Mouse (Mus musculus) heart, embryonic 10.5 days (tissue): ENCODE measurements at regions not wholly inside any gene's neighbourhood (a gene's known extent, or its start where the extent isn't known, plus 50 kb on each side); places are given as distances from the start of the nearest gene placed in this dataset.

Experiments used
- DNase-seq: peaks from one replicate; pipeline ENCODE4 v3.0.0-alpha.2; 2017; ENCODE audit warnings: low spot score
- H3K27ac ChIP-seq: fragments of 300-500 bp; sonication (generic); 2 replicates; pipeline ENCODE4 v1.5.1; 2016; ENCODE audit warnings: mild to moderate bottlenecking
- H3K27me3 ChIP-seq: fragments of 300-500 bp; sonication (generic); 2 replicates; pipeline ENCODE4 v1.6.1; 2016; ENCODE audit warnings: mild to moderate bottlenecking; ENCODE audit not compliant: poor library complexity, insufficient read depth, severe bottlenecking
- H3K36me3 ChIP-seq: fragments of 300-500 bp; sonication (generic); 2 replicates; pipeline ENCODE4 v1.6.1; 2016; ENCODE audit warnings: mild to moderate bottlenecking, moderate library complexity
- H3K4me1 ChIP-seq: fragments of 300-500 bp; sonication (generic); 2 replicates; pipeline ENCODE4 v1.6.1; 2016; ENCODE audit warnings: mild to moderate bottlenecking
- H3K4me3 ChIP-seq: fragments of 300-500 bp; sonication (generic); 2 replicates; pipeline ENCODE4 v1.5.1; 2016; ENCODE audit warnings: mild to moderate bottlenecking, moderate library complexity
- H3K9me3 ChIP-seq: fragments of 300-500 bp; sonication (generic); 2 replicates; pipeline ENCODE4 v1.6.1; 2016; ENCODE audit warnings: mild to moderate bottlenecking, moderate library complexity
- WGBS: fragments of 180-500 bp; shearing (Covaris S2); methylation state at CpG from one replicate; pipeline ENCODE4 v1.1.7; 2016; 5-methylcytosine and 5-hydroxymethylcytosine counted together

- no peaks in the 10 kb centered on the region for H3K9me3 ChIP-seq
- no peak overlapping the region for H3K27ac ChIP-seq
- DNase-seq = no peak
- H3K4me3 ChIP-seq = no peak overlapping the region
- 0 out of 2 replicates have a peak, but pooled peaks cover 10% of the 10 kb centered on the region for H3K4me1 ChIP-seq
- H3K36me3 ChIP-seq = no peaks in the 10 kb centered on the region
- no peaks in the 10 kb centered on the region for H3K27me3 ChIP-seq
- 49% methylated on average over 4 of the region's 4 CpGs for WGBS
Observed at GRCm38 (mm10) chr14:17090573-17090937, 271.6 kb upstream of the Rarb start.

GRCm38 (mm10) chr14:17089640-17090572 is 270.9 kb upstream of the Rarb start:
- WGBS = 53% methylated on average over 3 of the region's 3 CpGs
- Histone ChIP-seq H3K27ac (no peak overlapping the region), H3K36me3 (no peaks in the 10 kb centered on the region), H3K9me3 (no peaks in the 10 kb centered on the region), H3K4me1 (0 out of 2 replicates have a peak, but pooled peaks cover 10% of the 10 kb centered on the region), H3K4me3 (no peak overlapping the region), H3K27me3 (no peaks in the 10 kb centered on the region)
- no peak for DNase-seq

GRCm38 (mm10) chr14:17089089-17089634 is 270.2 kb upstream of the Rarb start:
- H3K27ac ChIP-seq = no peak overlapping the region
- 0 out of 2 replicates have a peak, but pooled peaks cover 10% of the 10 kb centered on the region for H3K4me1 ChIP-seq
- no peak overlapping the region for H3K4me3 ChIP-seq
- H3K36me3 ChIP-seq = no peaks in the 10 kb centered on the region
- H3K9me3 ChIP-seq = no peaks in the 10 kb centered on the region
- no peak for DNase-seq
- H3K27me3 ChIP-seq = no peaks in the 10 kb centered on the region

DNA sequence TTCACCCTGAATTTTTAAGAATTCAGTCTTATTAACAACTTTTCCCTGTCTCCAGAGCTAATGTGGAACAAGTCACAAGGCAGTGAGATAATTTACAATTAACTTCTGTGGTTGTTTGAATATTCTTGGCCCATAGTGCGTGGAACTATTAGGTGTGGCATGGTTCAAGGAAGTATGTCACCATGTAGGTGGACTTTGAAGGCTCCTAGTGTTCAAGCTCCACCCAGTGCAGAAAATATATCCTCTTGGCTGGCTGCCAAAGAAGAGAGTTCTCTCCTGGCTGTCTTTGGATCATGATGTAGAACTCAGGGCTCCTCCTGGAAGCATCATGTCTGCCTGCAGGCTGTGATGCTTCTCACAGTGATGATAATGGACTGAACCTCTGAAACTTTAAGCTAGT is 268.9 kb upstream of the Rarb start:
- Histone ChIP-seq H3K27me3 (no peaks in the 10 kb centered on the region), H3K4me3 (no peak overlapping the region), H3K4me1 (0 out of 2 replicates have a peak, but pooled peaks cover 10% of the 10 kb centered on the region), H3K9me3 (no peaks in the 10 kb centered on the region), H3K36me3 (no peaks in the 10 kb centered on the region), H3K27ac (no peak overlapping the region)
- DNase-seq = no peak
- WGBS = 87% methylated on average over 1 of the region's 1 CpGs

- Histone ChIP-seq H3K36me3 (no peaks in the 10 kb centered on the region), H3K27ac (no peak overlapping the region), H3K4me1 (no peaks in the 10 kb centered on the region), H3K27me3 (no peaks in the 10 kb centered on the region), H3K4me3 (no peak overlapping the region), H3K9me3 (no peaks in the 10 kb centered on the region)
- DNase-seq = no peak
- 70% methylated on average over 2 of the region's 2 CpGs for WGBS
Observed at GRCm38 (mm10) chr14:17083907-17084306, 265.0 kb upstream of the Rarb start.

GRCm38 (mm10) chr14:17081904-17082303 is 262.9 kb upstream of the Rarb start:
- no peak for DNase-seq
- 24% methylated on average over 2 of the region's 2 CpGs for WGBS
- H3K9me3 ChIP-seq = no peaks in the 10 kb centered on the region
- H3K36me3 ChIP-seq = no peaks in the 10 kb centered on the region
- H3K4me1 ChIP-seq = no peaks in the 10 kb centered on the region
- no peak overlapping the region for H3K4me3 ChIP-seq
- H3K27ac ChIP-seq = no peak overlapping the region
- no peaks in the 10 kb centered on the region for H3K27me3 ChIP-seq

DNA sequence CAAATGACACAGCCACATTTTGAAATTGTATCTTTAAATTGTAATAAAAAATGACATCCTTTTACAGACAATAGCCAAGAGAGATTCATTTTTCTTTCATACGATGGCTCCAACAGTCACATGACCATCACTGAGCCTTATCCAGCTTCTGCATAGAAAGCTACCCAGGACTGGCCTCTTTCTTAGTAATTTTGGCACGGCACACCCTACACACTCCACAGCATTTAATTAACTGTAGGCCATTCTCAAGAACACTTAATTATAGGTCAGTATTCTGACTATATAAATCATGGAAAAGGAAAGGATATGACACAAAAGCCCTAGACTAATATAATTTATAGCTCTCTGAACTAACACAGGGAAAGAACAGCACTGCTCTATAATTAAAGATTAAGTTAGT is 260.6 kb upstream of the Rarb start:
- Histone ChIP-seq H3K4me1 (no peaks in the 10 kb centered on the region), H3K27me3 (no peaks in the 10 kb centered on the region), H3K4me3 (no peak overlapping the region), H3K36me3 (no peaks in the 10 kb centered on the region), H3K9me3 (no peaks in the 10 kb centered on the region), H3K27ac (no peak overlapping the region)
- DNase-seq = no peak
- WGBS = 81% methylated on average over 2 of the region's 2 CpGs

- 70% methylated on average over 1 of the region's 1 CpGs for WGBS
- Histone ChIP-seq H3K27ac (no peak overlapping the region), H3K4me1 (no peaks in the 10 kb centered on the region), H3K4me3 (no peak overlapping the region), H3K27me3 (no peaks in the 10 kb centered on the region), H3K36me3 (no peaks in the 10 kb centered on the region), H3K9me3 (no peaks in the 10 kb centered on the region)
- no peak for DNase-seq
Observed at GRCm38 (mm10) chr14:17061358-17061757, 242.4 kb upstream of the Rarb start.

DNA sequence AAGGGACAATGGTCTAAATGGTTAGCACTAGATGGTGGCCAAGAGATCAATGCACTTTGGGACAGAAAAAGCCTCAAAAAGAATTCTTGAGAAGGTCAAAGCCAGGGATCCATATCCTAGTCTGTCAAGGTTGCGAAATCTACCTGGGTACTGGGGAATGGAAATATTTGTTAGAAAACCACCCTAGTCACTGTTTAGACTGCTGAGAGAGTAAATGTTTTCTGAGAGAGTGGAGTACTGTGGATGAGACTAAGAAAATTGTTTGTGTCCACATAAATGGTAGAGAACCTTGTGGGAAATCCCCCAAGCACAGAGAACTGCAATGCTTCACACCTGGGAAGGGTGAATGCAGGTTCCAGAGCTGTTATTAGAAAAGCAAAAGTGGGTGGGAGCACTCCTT is 239.5 kb upstream of the Rarb start:
- WGBS = 90% methylated on average over 1 of the region's 1 CpGs
- DNase-seq = no peak
- H3K27me3 ChIP-seq = no peaks in the 10 kb centered on the region
- no peaks in the 10 kb centered on the region for H3K4me1 ChIP-seq
- no peaks in the 10 kb centered on the region for H3K36me3 ChIP-seq
- no peak overlapping the region for H3K27ac ChIP-seq
- H3K4me3 ChIP-seq = no peak overlapping the region
- no peaks in the 10 kb centered on the region for H3K9me3 ChIP-seq

- no peaks in the 10 kb centered on the region for H3K9me3 ChIP-seq
- no peaks in the 10 kb centered on the region for H3K4me1 ChIP-seq
- no peaks in the 10 kb centered on the region for H3K27me3 ChIP-seq
- no peak for DNase-seq
- 83% methylated on average over 3 of the region's 3 CpGs for WGBS
- no peaks in the 10 kb centered on the region for H3K36me3 ChIP-seq
- no peak overlapping the region for H3K4me3 ChIP-seq
- no peak overlapping the region for H3K27ac ChIP-seq
Observed at GRCm38 (mm10) chr14:17057355-17057754, 238.4 kb upstream of the Rarb start.

DNA sequence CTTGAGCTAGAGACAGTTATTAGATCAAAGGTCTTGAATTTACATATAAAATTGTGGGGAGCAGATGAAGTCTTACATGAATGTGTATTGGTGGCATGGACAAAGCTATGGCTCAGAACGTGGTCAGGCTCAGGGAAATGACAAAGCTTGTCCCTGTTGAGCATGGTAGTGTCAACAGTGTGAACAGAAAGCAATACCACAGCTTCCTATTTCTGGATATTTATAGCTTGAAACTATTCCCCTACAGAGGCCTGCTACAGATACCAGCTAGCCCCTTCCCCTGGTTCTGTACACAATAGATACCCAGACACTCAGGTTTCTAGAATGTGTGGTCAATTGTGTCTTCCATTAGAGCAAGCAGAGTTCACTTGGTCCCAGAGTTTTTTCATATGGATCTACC is 236.8 kb upstream of the Rarb start:
- H3K4me1 ChIP-seq = no peaks in the 10 kb centered on the region
- DNase-seq = no peak
- no peaks in the 10 kb centered on the region for H3K36me3 ChIP-seq
- H3K27me3 ChIP-seq = no peaks in the 10 kb centered on the region
- WGBS = 50% methylated on average over 1 of the region's 1 CpGs
- no peaks in the 10 kb centered on the region for H3K9me3 ChIP-seq
- no peak overlapping the region for H3K27ac ChIP-seq
- no peak overlapping the region for H3K4me3 ChIP-seq

DNA sequence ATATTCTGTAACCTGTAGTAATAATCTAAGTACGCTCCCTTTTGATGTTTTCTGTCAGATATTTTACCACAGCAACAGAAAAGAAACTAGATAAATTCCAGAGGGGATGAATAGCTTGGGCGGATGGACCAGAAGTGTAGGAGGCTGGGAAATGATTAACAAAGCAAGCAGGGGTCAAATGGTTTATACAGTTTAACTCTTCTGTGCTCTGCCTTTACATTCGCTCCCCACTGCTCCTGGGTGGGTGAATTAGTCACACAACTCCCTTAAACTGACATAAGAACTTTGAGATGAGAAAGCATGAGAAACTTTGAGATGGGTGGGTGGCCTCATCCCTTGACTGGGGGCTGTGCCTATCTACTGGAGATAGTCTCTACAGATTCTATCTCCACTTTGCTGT is 235.4 kb upstream of the Rarb start:
- H3K27ac ChIP-seq = no peak overlapping the region
- 67% methylated on average over 3 of the region's 3 CpGs for WGBS
- no peaks in the 10 kb centered on the region for H3K9me3 ChIP-seq
- no peak for DNase-seq
- no peaks in the 10 kb centered on the region for H3K27me3 ChIP-seq
- no peaks in the 10 kb centered on the region for H3K36me3 ChIP-seq
- H3K4me3 ChIP-seq = no peak overlapping the region
- no peaks in the 10 kb centered on the region for H3K4me1 ChIP-seq

GRCm38 (mm10) chr14:17046808-17047207 is 227.9 kb upstream of the Rarb start:
- WGBS = 75% methylated on average over 2 of the region's 2 CpGs
- DNase-seq = no peak
- no peaks in the 10 kb centered on the region for H3K27me3 ChIP-seq
- H3K4me3 ChIP-seq = no peak overlapping the region
- no peaks in the 10 kb centered on the region for H3K4me1 ChIP-seq
- no peaks in the 10 kb centered on the region for H3K36me3 ChIP-seq
- H3K27ac ChIP-seq = no peak overlapping the region
- no peaks in the 10 kb centered on the region for H3K9me3 ChIP-seq
